Mouse (Mus musculus) bone marrow, adult 2 months (tissue): Measurements from ENCODE around the gene Psd.

ENCODE experiments used
- CTCF ChIP-seq: fragments of 200-500 bp; IDR thresholded peaks from 2 replicates; pipeline ENCODE4 v1.5.1; 2011; ENCODE audit warnings: low read length, control low read depth; ENCODE audit not compliant: control insufficient read depth, insufficient read depth
- POLR2A ChIP-seq: fragments of 200-500 bp; IDR thresholded peaks from 2 replicates; pipeline ENCODE4 v1.6.1; 2011; ENCODE audit warnings: low read depth, mild to moderate bottlenecking, control low read depth, low read length, borderline replicate concordance; ENCODE audit not compliant: control insufficient read depth

DNA sequence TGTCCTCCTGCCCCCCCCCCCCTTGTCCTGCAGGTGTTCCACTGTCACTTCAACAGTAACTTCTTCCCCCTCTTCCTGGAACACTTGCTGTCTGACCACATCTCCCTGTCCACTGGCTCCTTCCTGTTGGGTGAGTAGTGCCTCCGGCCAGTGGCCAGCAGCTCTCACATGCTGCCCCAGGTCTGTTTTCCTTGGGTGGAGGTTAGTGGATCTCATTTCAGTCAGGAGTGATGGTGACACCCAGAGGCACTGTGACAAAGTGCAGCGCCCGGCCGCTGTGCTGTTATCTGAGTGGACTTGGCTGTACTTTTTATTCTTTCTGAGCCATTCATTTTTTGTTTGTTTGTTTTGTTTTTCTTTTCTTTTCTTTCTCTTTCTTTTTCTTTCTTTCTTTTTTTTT is 42.2 kb upstream of the Psd start:
- peak; percentile 64 for TF ChIP-seq CTCF
- no peak for TF ChIP-seq POLR2A
